Mouse (Mus musculus) C2C12 (cell line): ENCODE measurements around the gene Raf1.

Experiments
- CEBPB ChIP-seq: IDR thresholded peaks from one replicate; pipeline ENCODE4 v1.6.1; 2011; ENCODE audit warnings: low read depth, mild to moderate bottlenecking, control low read depth, moderate library complexity
- CTCF ChIP-seq: IDR thresholded peaks from one replicate; pipeline ENCODE4 v1.5.1; 2011; ENCODE audit not compliant: control insufficient read depth, insufficient read depth, insufficient read length
- MYOD1 ChIP-seq: IDR thresholded peaks from one replicate; pipeline ENCODE4 v1.6.1; 2011; ENCODE audit warnings: low read depth; ENCODE audit not compliant: control insufficient read depth, insufficient read length
- USF1 ChIP-seq: IDR thresholded peaks from one replicate; pipeline ENCODE4 v1.6.1; 2011; ENCODE audit warnings: low read depth, mild to moderate bottlenecking, control low read depth, moderate library complexity

- TF ChIP-seq CTCF (no peak), MYOD1 (no peak), CEBPB (no peak), USF1 (no peak)
Measured at GRCm38 (mm10) chr6:115601715-115602523, 74.5 kb downstream of the Raf1 start, which contains the start of gene Mkrn2.
